Mouse (Mus musculus): ENCODE measurements around the gene Wwtr1.

Gene Wwtr1

GRCm38 (mm10) chr3:57557408-57557807 lies 18.3 kb downstream of the Wwtr1 start:
- DNase-seq = no peak

DNA sequence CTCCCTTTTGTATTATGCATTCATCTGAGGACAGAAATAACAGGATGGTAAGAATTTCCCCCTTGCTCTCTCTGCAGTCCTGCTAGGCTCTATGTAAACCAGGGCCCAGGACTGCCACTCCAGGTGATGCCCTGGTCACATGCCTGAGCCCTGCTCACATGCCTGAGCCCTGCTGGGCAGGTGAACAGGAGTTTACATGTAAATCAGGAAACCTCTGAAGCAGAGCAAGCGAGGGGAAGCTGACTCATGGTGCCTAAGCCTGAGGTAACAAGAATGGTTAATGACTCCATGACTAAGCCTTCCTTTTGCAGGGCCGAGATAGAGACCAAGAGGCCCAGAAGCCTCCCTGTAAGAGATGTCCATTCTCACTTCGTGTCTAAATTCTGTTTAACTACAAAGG lies 20.1 kb downstream of the Wwtr1 start:
- no peak for DNase-seq

DNA sequence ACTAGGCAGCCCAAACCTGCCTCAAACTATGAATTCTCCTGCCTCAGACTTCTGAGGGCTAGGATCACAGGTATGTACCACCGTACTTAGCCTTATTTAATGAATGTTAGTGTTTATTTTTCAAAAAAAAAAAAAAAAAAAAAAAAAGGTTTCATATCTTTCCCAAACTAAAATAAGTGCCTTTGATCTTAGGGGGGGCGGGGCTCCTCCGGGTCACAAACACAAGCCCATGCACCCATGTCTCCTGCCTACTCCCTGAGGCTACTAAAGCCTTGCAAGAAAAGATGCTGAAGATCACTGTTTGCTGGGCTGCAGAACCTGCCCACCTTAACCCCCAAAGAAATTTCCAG lies 20.8 kb downstream of the Wwtr1 start:
- DNase-seq = no peak

GRCm38 (mm10) chr3:57554124-57554889 lies 21.4 kb downstream of the Wwtr1 start:
- no peak for DNase-seq

GRCm38 (mm10) chr3:57553108-57553507 lies 22.6 kb downstream of the Wwtr1 start:
- DNase-seq = no peak

DNA sequence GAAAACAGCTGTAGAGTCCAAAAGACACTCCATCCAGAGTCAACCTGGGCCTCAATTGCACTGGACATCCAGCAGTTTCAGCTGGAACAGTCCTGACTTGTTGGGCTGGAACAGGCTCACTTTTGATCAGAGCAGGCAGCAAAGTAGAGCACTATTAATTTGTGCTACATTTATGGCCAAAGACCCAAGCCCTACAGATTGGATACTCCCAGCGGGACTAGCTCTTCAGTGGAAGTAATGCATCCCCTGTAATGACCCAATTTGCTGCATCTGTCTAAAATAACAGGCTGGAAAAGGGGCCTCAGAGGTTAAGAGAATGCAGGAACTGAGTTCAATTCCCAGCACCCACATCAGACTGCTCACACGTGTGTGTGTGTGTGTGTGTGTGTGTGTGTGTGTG lies 24.5 kb downstream of the Wwtr1 start:
- no peak for DNase-seq

DNA sequence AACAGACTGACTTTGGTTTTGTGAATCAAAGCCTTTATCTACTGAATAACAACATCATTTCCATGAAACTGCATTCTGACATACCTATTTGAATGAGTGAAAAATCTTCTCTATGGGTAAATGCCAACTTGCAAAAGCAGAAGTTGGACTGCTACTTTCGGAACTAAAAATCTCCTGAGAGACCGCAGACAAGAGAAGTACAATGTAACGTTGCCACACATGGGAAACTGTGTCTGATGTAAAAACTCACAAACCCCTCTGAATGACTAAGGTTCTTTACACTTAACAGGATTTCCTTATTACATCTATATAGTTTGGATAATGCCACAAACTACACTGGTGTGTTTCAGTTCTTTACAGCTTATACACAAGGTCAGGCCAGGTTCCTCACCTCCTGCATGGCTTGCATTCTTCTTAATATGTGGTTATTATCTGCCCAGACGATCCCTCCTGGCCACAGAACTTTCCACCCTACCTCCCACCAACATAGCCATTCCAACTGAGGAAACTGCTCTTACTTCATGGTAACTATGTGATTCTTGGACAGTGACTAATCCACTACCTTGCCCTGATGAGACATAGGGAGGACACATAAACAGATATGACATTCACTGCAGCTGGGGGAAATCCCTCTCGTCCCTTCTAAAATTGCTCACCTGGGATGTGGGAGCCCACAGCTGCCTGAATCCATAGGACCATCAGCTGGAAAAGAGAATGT lies 25.1 kb downstream of the Wwtr1 start:
- no peak for DNase-seq

DNA sequence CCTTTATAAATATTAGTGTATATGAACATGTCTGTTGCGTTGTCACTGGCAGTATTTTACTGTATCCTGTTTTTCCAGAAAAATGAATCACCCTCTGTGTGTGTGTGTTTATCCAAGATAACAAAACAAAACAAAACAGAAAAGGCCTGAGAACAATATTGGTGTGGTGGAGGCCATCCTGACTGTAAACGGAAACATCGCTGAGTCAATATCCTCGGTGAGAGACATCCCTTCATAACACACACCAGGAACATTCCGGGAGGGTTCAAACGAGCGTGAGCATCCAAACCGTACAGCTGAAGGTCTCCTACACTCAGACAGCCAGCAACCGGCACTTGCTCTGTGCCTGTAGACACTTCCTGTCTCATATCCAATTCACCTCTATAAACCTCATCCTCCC lies 31.6 kb downstream of the Wwtr1 start:
- no peak for DNase-seq

DNA sequence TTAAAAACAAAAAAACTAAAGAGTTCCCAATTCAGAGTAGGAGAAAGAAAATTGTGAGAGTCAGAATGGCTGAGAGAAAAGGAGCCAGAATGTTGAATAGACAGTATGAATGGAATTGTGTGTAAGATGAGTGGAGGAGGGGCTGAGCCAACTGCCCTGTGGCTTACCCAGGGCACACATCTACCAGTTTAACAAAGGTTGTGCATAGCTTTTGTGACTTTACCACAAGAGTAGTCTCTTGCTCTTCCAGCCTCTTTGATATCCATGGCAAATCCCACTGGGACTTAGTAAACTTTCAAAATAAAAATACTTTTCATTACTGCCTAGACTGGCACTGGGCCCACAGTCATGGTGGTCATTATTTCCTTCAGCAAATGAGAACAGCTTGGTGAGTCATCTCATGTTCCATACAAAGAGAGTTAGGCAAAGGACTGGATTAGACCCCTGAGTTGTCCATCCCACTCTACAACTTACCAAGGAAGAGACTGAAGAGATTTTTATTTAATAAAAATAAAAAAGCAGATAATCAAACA lies 32.8 kb downstream of the Wwtr1 start:
- DNase-seq = no peak

GRCm38 (mm10) chr3:57541205-57541604 lies 34.5 kb downstream of the Wwtr1 start:
- no peak for DNase-seq

GRCm38 (mm10) chr3:57540474-57540873 lies 35.2 kb downstream of the Wwtr1 start:
- no peak for DNase-seq

- no peak for DNase-seq
Observed at GRCm38 (mm10) chr3:57535483-57536185, 40.1 kb downstream of the Wwtr1 start.

- no peak for DNase-seq
Observed at GRCm38 (mm10) chr3:57534450-57534849, 41.3 kb downstream of the Wwtr1 start.

- DNase-seq = no peak
Observed at GRCm38 (mm10) chr3:57533876-57534275, 41.8 kb downstream of the Wwtr1 start.

DNA sequence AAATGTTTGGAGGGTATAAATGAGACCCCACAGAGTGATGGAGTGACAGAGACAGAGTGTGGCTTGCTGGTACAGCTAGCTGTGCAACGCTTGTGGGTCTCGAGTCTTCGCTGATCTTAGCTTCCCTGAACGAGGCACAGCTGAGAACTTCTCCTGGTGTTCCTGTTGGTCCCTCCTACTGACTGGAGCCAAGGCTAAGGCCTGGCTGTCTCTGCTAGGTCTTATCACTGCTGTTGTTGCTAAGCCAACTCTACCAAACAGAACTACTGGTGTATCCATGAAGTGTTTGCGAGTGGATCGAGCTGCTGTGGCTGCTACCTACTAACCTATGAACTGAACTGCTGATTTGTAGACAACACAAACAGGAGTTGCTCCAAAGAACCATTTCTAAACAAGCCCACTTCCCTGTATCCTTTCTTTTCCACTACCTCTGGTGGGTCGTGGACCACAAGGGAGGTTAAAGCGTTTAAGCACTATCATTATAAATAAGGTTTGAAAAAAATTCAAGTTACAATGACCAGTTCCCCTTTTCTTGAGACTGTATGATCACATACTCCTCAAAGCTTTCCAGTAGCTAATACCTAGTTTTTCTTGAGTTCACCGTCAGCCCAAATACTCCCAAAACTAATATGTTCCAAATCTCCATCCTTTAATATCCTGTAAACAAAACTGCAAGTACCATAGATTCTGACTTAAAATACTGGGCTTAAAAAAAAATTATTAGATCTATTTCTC lies 42.6 kb downstream of the Wwtr1 start:
- no peak for DNase-seq

- no peak for DNase-seq
Observed at GRCm38 (mm10) chr3:57530836-57531235, 44.9 kb downstream of the Wwtr1 start.

DNA sequence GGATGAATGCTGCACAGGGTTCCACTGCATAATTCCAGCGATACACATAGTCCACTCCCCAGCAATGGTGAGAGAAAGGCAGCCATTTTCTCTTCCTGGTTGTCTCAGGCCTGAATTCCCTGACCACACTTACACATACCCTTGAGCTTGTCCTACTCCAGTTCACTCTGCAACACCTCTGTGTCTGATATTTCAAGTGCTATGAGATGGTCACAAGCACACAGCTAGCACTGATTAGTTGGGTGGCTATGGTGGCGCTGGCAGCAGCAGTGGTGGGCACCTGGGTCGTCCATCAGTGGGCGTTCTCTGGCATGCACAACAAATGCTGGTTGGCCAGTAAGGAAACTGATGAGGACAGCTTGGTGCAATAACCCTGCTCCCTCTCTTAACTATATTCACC lies 45.5 kb downstream of the Wwtr1 start:
- no peak for DNase-seq

- DNase-seq = no peak
Observed at GRCm38 (mm10) chr3:57527154-57527553, 48.6 kb downstream of the Wwtr1 start.

DNA sequence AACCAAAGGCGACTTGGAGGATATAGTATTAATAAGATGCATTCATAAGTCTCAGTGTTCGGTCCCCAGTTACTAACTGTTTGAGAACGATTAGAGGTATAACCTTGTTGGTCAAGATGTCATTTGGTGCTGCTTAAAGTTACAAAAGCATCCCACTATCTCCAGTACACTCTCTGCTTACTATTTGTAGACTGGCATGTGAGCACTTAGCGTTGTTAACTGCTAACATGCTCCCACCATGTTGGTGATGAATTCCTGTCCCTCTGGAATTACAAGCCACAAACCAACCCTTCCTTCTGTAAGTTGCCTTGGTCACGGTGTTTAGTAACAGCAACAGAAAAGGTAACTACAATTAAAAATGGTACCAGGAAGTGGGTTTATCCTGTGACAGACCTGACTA lies 52.6 kb downstream of the Wwtr1 start:
- no peak for DNase-seq

DNA sequence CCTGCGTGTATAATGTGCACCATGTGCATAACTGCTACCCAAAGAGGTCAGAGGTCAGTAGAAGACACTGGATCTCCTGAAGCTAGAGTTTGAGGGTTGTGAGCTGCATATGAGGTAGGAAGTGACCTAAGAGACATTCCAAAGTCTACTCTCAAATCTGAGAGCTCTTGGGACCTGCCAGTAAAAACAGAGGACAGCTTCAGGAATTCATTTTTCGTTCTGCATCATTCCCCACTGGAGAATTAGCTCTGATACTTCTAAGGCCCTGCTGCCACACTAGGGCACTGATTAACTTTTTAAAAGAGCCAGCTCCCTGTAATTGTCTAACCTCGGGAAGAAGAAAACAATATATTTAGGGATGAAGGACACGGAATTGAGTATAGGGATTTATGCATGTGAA lies 53.8 kb downstream of the Wwtr1 start:
- DNase-seq = no peak

DNA sequence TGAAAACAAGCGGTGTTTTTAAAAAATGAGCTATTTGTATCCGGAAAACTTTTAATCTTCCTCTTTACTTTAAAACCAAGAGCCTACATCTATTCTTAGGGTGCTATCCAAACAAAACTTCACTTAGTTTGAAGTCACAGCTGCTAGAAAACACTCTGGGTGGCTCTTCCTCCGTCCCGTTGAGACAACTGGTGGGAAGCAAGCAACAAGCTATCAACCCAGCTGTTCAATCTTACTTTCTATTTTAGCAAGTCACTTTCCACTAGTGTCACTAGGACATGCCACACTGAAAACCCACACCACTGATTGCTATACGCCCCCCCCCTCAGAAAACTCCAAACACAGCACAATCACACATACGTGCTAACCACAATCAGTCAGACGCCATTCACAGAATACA lies 55.7 kb downstream of the Wwtr1 start:
- DNase-seq = no peak

DNA sequence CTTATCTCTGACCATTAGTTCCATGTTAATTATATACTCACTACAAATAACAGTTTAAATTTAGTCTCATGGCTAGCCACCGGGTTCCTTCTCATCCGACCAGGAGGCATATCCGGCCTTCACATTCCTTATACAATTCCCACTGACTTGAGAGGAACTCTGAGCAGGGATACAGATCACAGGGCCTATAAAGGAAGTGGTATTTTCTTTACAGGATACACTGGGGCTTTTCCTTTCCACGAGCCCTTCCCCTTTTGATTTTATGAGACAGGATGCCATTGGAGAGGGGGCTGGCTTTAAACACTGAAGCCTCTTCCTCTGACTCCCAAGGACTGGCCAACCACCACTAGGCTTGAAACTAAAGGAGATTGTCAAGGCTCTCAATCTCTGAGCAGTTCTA lies 59.6 kb downstream of the Wwtr1 start:
- no peak for DNase-seq

GRCm38 (mm10) chr3:57515044-57515443 lies 60.7 kb downstream of the Wwtr1 start:
- no peak for DNase-seq

All from thymus, postnatal 14 days (tissue).